Mouse (Mus musculus) ZHBTc4 (cell line): Measurements from ENCODE around the gene Ikzf4.
"Not testable (repeated sequence)": the region's sequence is repeated elsewhere in the genome, so short reads cannot be mapped to it uniquely, and the experiment has no call there.

Experiments used
- DNase-seq: peaks from one replicate; pipeline ENCODE4 v3.0.0-alpha.2; 2011; ENCODE audit warnings: low read depth, low spot score

Gene Ikzf4

GRCm38 (mm10) chr10:128640891-128641290, 4.9 kb downstream of the Ikzf4 start:
- DNase-seq, result peak; percentile 60

- DNase-seq, result no peak
These were observed 5.8 kb downstream of the Ikzf4 start for GRCm38 (mm10) chr10:128639999-128640398.

GRCm38 (mm10) chr10:128637011-128637410, 8.8 kb downstream of the Ikzf4 start:
- no peak for DNase-seq

- DNase-seq, result no peak
These were observed 9.2 kb downstream of the Ikzf4 start for GRCm38 (mm10) chr10:128636561-128636960.

- no peak for DNase-seq
These were observed 10.1 kb downstream of the Ikzf4 start for GRCm38 (mm10) chr10:128635697-128636096.

- peak; percentile 86 for DNase-seq
These were observed 14.2 kb downstream of the Ikzf4 start for GRCm38 (mm10) chr10:128631571-128631970.

GRCm38 (mm10) chr10:128630306-128630705, 15.5 kb downstream of the Ikzf4 start:
- not testable (repeated sequence) for DNase-seq

GRCm38 (mm10) chr10:128629746-128630145, 16.0 kb downstream of the Ikzf4 start:
- DNase-seq, result no peak

GRCm38 (mm10) chr10:128627398-128628317, 18.1 kb downstream of the Ikzf4 start:
- DNase-seq, result no peak

- peak; percentile 98 for DNase-seq
These were observed 19.2 kb downstream of the Ikzf4 start, which contains the start of gene Rps26 for GRCm38 (mm10) chr10:128626311-128627310. Gene Rps26 (minus strand): TSS chr10:128626747.

- DNase-seq, result peak; percentile 66
These were observed 20.4 kb downstream of the Ikzf4 start for GRCm38 (mm10) chr10:128625287-128625894.

GRCm38 (mm10) chr10:128623106-128623613, 22.6 kb downstream of the Ikzf4 start:
- not testable (repeated sequence) for DNase-seq

GRCm38 (mm10) chr10:128622702-128623101, 23.1 kb downstream of the Ikzf4 start:
- DNase-seq, result peak; percentile 41

GRCm38 (mm10) chr10:128621986-128622520, 23.7 kb downstream of the Ikzf4 start:
- DNase-seq, result peak; percentile 57

GRCm38 (mm10) chr10:128620241-128620640, 25.6 kb downstream of the Ikzf4 start:
- no peak for DNase-seq

- DNase-seq, result not testable (repeated sequence)
These were observed 26.6 kb downstream of the Ikzf4 start for GRCm38 (mm10) chr10:128619148-128619547.

- no peak for DNase-seq
These were observed 27.2 kb downstream of the Ikzf4 start for GRCm38 (mm10) chr10:128618570-128618969.

GRCm38 (mm10) chr10:128615798-128616448, 29.9 kb downstream of the Ikzf4 start:
- DNase-seq, result not testable (repeated sequence)

GRCm38 (mm10) chr10:128614934-128615333, 30.9 kb downstream of the Ikzf4 start:
- no peak for DNase-seq

- not testable (repeated sequence) for DNase-seq
These were observed 32.0 kb downstream of the Ikzf4 start for GRCm38 (mm10) chr10:128613820-128614219.

- no peak for DNase-seq
These were observed 32.7 kb downstream of the Ikzf4 start for GRCm38 (mm10) chr10:128613154-128613440.
